Mouse (Mus musculus) embryonic facial prominence, embryonic 14.5 days (tissue): ENCODE data around the gene Syt16. TPM values are rescaled to one million over a fixed set of nuclear protein-coding genes. Genes with fewer than 3 reads are reported as not detected.

Experiments
- ATAC-seq: fragments of 200-750 bp; cut with Nextera tagmentation; 2 replicates; pipeline ENCODE4 v1.8.0; 2017; ENCODE audit warnings: low read depth, moderate number of reproducible peaks, moderate TSS enrichment
- DNase-seq: peaks from one replicate; pipeline ENCODE4 v3.0.0-alpha.2; 2015; ENCODE audit warnings: low spot score
- H3K27ac ChIP-seq: fragments of 300-500 bp; sonication (generic); replicated peaks from 2 replicates; pipeline ENCODE4 v1.5.1; 2014; ENCODE audit warnings: low read depth, mild to moderate bottlenecking, low read length, moderate library complexity
- H3K27me3 ChIP-seq: fragments of 300-500 bp; sonication (generic); replicated peaks from 2 replicates; pipeline ENCODE4 v1.6.1; 2014; ENCODE audit warnings: low read length; ENCODE audit not compliant: control insufficient read depth, insufficient read depth
- H3K36me3 ChIP-seq: fragments of 300-500 bp; sonication (generic); 2 replicates; pipeline ENCODE4 v1.6.1; 2014; ENCODE audit warnings: low read length, mixed read lengths; ENCODE audit not compliant: control insufficient read depth, insufficient read depth
- H3K4me1 ChIP-seq: fragments of 300-500 bp; sonication (generic); 2 replicates; pipeline ENCODE4 v1.6.1; 2014; ENCODE audit warnings: antibody characterized with exemption, low read length; ENCODE audit not compliant: control insufficient read depth, insufficient read depth
- H3K4me2 ChIP-seq: fragments of 300-500 bp; sonication (generic); 2 replicates; pipeline ENCODE4 v1.6.1; 2014; ENCODE audit warnings: low read depth, mild to moderate bottlenecking, low read length, moderate library complexity, mixed read lengths
- H3K4me3 ChIP-seq: fragments of 300-500 bp; sonication (generic); 2 replicates; pipeline ENCODE4 v1.5.1; 2014; ENCODE audit warnings: low read depth, mild to moderate bottlenecking, low read length
- H3K9ac ChIP-seq: fragments of 300-500 bp; sonication (generic); 2 replicates; pipeline ENCODE4 v1.6.1; 2014; ENCODE audit warnings: low read depth, mild to moderate bottlenecking, low read length, moderate library complexity, mixed read lengths
- H3K9me3 ChIP-seq: fragments of 300-500 bp; sonication (generic); 2 replicates; pipeline ENCODE4 v1.6.1; 2016; ENCODE audit warnings: low read length; ENCODE audit not compliant: control insufficient read depth
- WGBS: fragments of 180-500 bp; shearing (Covaris S2); extraction: QIAGEN DNeasy Blood & Tissue Kit; methylation state at CpG from one replicate; pipeline ENCODE4 v1.1.7; 2014; 5-methylcytosine and 5-hydroxymethylcytosine counted together
- polyA plus RNA-seq: library from polyadenylated mRNA; unstranded; fragments of >200 nt; fragmentation: Nextera tagmentation; extraction: Ambion mirVana; gene quantifications from 2 replicates; pipeline ENCODE4 v1.2.1, GENCODE M21; 2014

Syt16 gene
- polyA plus RNA-seq, 1 experiment from 2014 or later, result 5.5 TPM

DNA sequence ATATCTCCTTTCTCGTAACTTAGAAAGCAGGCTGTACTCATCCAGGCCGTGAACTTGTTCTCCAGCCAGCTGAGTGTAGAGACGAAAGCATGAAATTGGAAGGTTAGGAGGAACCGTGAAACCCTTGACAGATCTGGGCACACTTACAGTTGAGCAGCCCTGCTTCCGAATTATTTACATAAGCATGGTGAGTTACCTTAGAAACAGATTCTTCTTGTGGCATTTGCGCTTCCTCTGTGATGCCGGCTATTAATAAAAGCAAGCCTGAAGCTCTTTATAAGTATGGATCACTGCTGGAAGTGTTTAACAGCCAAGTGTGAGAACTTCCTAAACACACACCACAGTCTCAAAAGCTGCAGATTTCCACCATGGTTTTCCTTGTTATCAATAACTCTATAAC, 144.7 kb downstream of the Syt16 start:
- Histone ChIP-seq H3K36me3 (no peaks in the 10 kb centered on the region), H3K27ac (no peak overlapping the region), H3K4me1 (no peaks in the 10 kb centered on the region), H3K27me3 (no peaks in the 10 kb centered on the region), H3K4me3 (no peak overlapping the region), H3K9me3 (no peaks in the 10 kb centered on the region), H3K4me2 (no peak overlapping the region), H3K9ac (no peak overlapping the region)
- WGBS, result 50% methylated on average over 7 of the region's 7 CpGs
- DNase-seq, result peak; percentile 23
- no peak for ATAC-seq

DNA sequence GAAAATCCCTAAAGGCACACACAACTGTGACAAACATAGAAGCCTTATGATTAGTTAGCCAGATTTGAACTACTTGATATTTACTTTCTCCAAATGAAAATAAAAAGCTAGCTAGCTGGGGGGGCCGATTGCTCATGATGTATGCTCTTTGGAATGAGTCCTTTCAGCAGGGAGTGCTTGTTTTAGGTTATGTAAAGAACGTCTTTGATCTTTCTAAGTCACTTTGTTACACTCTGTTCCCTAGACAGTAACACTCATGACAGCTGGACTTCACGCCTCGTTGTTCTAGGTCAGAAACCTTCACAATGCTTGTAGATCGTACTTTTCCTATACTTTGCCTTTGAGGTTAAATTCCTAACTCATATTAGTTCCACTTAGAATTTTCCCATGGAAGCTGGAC, 146.9 kb downstream of the Syt16 start:
- no peaks in the 10 kb centered on the region for H3K36me3 ChIP-seq
- no peak overlapping the region for H3K4me3 ChIP-seq
- ATAC-seq (no peak), DNase-seq (peak; percentile 11)
- H3K9ac ChIP-seq, result no peak overlapping the region
- H3K9me3 ChIP-seq, result no peaks in the 10 kb centered on the region
- H3K27me3 ChIP-seq, result no peaks in the 10 kb centered on the region
- H3K4me2 ChIP-seq, result no peak overlapping the region
- H3K4me1 ChIP-seq, result no peaks in the 10 kb centered on the region
- no peak overlapping the region for H3K27ac ChIP-seq
- 52% methylated on average over 5 of the region's 5 CpGs for WGBS

DNA sequence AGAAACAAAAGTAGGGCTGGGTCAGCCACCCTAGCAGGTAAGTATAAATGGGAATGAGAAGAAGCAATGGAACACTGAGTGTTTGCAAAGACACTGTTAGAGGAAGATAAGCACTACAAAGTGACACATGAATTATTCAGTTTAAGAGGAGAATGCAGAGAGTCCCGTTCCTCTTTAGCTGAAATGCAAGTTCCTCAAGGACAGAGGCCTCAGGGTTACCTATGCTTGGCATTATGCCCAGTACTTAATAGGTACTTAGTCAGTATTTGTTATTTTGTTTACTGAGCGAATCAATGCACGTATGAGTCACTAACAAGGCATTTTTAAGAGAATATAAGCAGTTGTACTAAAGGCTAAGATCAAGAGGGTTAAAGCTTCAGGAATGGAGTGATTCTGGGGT, 163.3 kb downstream of the Syt16 start:
- ATAC-seq, result no peak
- no peak overlapping the region for H3K27ac ChIP-seq
- H3K36me3 ChIP-seq, result no peaks in the 10 kb centered on the region
- peak; percentile 26 for DNase-seq
- H3K9ac ChIP-seq, result no peak overlapping the region
- H3K4me1 ChIP-seq, result no peaks in the 10 kb centered on the region
- H3K4me2 ChIP-seq, result no peak overlapping the region
- H3K4me3 ChIP-seq, result no peak overlapping the region
- H3K9me3 ChIP-seq, result no peaks in the 10 kb centered on the region
- no peaks in the 10 kb centered on the region for H3K27me3 ChIP-seq
- 69% methylated on average over 3 of the region's 3 CpGs for WGBS

DNA sequence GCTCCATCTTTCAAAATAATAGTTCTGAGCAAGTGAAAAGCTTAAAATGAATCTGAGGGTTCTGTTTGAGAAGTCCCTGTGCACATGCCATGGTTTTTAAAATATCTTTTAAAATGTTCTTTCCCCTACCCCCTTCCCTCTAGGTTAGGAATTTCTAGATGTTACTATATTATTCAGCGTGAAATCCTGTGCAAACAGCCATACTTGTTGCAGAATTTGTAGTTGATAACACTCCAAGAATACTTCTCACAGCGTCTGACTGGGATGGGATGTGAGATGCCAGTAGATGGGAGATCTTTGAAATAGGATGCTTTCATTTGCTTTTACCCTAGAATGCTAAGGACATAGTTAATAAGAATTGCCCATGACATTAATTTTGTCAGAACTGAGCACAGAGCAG, 165.6 kb downstream of the Syt16 start:
- Histone ChIP-seq H3K4me3 (no peak overlapping the region), H3K4me1 (no peaks in the 10 kb centered on the region), H3K4me2 (no peak overlapping the region), H3K9ac (no peak overlapping the region), H3K27me3 (no peaks in the 10 kb centered on the region), H3K9me3 (no peaks in the 10 kb centered on the region), H3K36me3 (no peaks in the 10 kb centered on the region), H3K27ac (no peak overlapping the region)
- DNase-seq (no peak), ATAC-seq (no peak)
- WGBS, result 72% methylated on average over 2 of the region's 2 CpGs

DNA sequence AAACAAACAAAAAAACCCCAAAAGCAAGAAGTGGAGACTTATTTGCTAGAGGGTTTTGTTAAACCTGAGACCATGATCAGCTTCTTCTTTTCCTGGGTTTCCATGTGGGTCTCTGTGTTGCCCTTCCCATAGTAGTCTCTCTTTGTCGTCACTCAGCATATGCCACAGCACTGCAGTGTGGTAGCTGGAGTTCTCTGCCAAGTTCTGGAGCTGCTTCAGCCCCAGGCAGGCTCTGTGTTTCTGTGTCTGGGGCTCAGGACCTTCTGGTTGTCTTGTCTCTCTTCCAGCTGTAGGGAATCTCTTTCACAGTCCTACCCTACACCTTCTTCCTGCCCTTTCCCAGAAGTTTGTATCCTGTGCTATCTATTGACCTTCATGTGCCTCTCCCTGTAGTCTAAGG, 173.8 kb downstream of the Syt16 start:
- H3K4me1 ChIP-seq, result no peaks in the 10 kb centered on the region
- no peaks in the 10 kb centered on the region for H3K9me3 ChIP-seq
- H3K4me2 ChIP-seq, result no peak overlapping the region
- ATAC-seq (no peak), DNase-seq (no peak)
- 82% methylated on average over 1 of the region's 1 CpGs for WGBS
- H3K4me3 ChIP-seq, result no peak overlapping the region
- no peak overlapping the region for H3K27ac ChIP-seq
- H3K9ac ChIP-seq, result no peak overlapping the region
- H3K27me3 ChIP-seq, result no peaks in the 10 kb centered on the region
- no peaks in the 10 kb centered on the region for H3K36me3 ChIP-seq

DNA sequence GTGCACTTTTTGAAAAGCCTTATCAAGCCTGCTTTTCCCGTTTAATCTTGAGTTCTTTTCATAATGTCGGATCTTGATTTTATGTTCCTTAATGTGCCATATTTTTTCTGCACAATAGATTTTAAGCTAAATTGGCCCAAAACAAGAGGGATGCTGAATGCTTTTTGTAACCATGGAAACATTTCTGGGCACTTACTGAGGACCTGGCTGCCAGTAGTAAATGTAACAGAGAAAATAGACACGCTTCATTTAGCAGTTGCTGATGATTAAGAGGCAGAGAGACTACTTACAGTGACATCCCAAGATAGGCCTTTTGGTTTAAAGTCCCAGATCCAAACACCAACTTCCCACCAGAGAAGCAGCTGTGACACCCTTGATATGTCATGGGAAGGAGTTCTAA, 176.4 kb downstream of the Syt16 start:
- WGBS, result 66% methylated on average over 3 of the region's 3 CpGs
- peak; percentile 36 for DNase-seq
- no peaks in the 10 kb centered on the region for H3K4me1 ChIP-seq
- no peak overlapping the region for H3K4me2 ChIP-seq
- H3K27me3 ChIP-seq, result no peaks in the 10 kb centered on the region
- no peak overlapping the region for H3K4me3 ChIP-seq
- H3K9me3 ChIP-seq, result no peaks in the 10 kb centered on the region
- no peak for ATAC-seq
- no peak overlapping the region for H3K27ac ChIP-seq
- H3K9ac ChIP-seq, result no peak overlapping the region
- H3K36me3 ChIP-seq, result no peaks in the 10 kb centered on the region

DNA sequence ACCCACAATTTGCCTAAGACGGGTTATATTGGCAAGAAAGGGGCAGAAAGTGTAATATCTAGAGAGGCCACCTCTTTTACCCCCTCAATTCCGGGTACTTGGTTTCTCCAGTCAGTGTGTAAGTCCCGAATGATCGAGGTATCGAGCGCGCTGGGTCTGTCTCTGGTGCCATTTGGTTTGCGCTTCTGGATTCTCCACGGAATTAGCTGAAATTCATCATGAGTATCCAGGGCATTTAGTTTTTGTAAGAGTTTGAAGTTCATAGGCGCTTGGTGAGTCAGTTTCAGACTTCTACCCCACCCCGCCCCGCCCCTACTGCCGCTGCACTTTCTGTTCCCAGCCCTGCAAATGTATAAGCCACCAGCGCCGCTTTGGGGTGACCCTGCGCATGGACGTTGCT, 187.1 kb downstream of the Syt16 start:
- ATAC-seq (no peak), DNase-seq (no peak)
- Histone ChIP-seq H3K4me3 (no peak overlapping the region), H3K36me3 (no peaks in the 10 kb centered on the region), H3K27me3 (no peaks in the 10 kb centered on the region), H3K9ac (no peak overlapping the region), H3K4me2 (peak overlapping the region; percentile 1; the same call in 1 of the 2 replicates), H3K4me1 (no peaks in the 10 kb centered on the region), H3K9me3 (0 out of 2 replicates have a peak, but pooled peaks cover 3% of the 10 kb centered on the region), H3K27ac (no peak overlapping the region)
- 72% methylated on average over 17 of the region's 17 CpGs for whole genome bisulfite sequencing

DNA sequence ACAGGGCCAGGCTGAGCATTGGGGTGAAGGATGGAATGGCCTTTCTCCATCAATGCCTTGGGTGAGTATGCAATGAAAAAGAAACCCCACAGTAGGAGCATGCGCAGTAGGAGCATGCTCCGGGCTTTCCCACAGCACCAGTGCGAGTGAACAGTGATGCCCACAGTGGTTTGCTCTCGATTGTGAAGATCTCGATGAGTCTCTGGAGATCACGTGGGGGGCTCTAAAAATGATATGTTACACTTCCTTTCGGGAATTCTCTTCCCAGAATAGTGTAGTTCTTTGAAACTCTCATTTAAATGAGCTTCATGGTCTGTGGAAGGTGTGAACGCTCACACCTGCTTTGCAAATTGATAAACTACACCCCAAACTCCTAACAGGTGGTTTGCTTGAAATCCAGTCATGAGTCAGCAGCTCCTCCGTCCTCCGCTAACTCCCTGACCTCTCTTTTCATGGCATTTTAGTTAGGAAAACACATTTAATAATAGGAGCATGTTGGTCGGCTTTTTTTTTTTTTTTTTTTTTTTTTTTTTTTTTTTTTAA, 190.9 kb downstream of the Syt16 start:
- 0 out of 2 replicates have a peak, but pooled peaks cover 3% of the 10 kb centered on the region for H3K9me3 ChIP-seq
- H3K4me2 ChIP-seq, result no peak overlapping the region
- H3K9ac ChIP-seq, result no peak overlapping the region
- no peaks in the 10 kb centered on the region for H3K36me3 ChIP-seq
- WGBS, result 68% methylated on average over 11 of the region's 11 CpGs
- DNase-seq (no peak), ATAC-seq (no peak)
- no peak overlapping the region for H3K27ac ChIP-seq
- no peaks in the 10 kb centered on the region for H3K4me1 ChIP-seq
- no peaks in the 10 kb centered on the region for H3K27me3 ChIP-seq
- H3K4me3 ChIP-seq, result no peak overlapping the region

DNA sequence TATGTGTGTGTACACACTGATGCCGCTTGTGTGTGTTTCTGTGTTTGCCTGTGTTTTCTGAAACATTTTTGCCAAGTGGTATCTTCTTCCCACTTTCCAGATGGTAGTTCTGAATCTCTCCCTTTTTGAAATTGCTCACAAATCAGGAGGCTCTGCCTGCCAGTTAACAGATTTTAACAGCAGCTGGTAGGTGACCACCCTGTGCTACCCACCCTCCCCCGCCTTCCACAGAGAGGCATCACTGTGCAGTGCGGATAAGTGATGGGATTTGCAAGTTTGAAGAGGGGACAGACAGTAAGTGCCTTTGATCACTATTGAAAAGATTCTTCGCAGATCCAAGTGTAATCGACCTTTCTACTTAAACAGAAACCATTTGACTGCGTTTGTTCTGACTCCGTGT, 191.4 kb downstream of the Syt16 start:
- Histone ChIP-seq H3K4me1 (no peaks in the 10 kb centered on the region), H3K36me3 (no peaks in the 10 kb centered on the region), H3K4me3 (no peak overlapping the region), H3K4me2 (no peak overlapping the region), H3K27me3 (no peaks in the 10 kb centered on the region), H3K27ac (no peak overlapping the region), H3K9ac (no peak overlapping the region), H3K9me3 (0 out of 2 replicates have a peak, but pooled peaks cover 3% of the 10 kb centered on the region)
- no peak for DNase-seq
- ATAC-seq, result no peak
- 51% methylated on average over 7 of the region's 7 CpGs for WGBS
